Mouse (Mus musculus) thymus, postnatal 25 days (tissue): ENCODE data around the gene Mrps34.

ENCODE experiments used
- DNase-seq: peaks from one replicate; pipeline ENCODE4 v3.0.0; 2022

The Mrps34 gene

DNA sequence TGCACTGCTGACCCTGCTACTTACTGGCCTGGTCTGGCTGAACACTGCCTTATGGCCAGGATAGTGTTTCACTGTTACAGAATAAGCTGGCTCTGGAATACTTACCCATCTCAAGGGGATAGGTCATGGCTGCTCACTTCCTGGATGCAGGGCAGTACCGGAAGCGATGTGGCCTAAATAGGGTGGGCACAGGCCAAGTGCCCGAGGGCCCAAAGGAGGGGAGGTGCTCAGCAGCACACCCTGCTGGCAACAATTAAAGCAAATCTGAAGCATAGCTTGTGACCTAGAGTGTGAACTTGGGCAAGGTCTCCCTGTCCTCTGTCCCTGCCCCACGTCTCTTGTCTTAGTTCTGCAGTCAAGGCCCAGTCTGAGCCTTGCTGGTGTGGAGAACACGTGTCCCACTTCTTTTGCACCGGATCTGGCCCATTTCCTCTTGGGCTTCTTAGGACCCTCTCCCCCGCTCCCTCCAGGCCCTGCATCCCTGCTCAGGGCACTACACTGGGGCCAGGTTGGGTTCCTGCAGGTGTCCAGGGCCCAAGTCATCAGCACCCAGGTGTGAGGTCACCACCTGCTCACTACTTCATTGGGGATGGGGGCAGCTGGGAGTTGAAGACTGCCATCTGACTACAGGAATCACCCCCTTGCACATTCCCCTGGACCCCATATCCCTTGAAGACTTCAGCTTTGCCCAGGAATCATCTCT is 13.0 kb upstream of the Mrps34 start:
- DNase-seq = peak; percentile 42

- DNase-seq = no peak
These were observed 10.5 kb upstream of the Mrps34 start for GRCm38 (mm10) chr17:24884391-24884790.

- DNase-seq = no peak
These were observed 9.4 kb upstream of the Mrps34 start for GRCm38 (mm10) chr17:24885356-24886133.

DNA sequence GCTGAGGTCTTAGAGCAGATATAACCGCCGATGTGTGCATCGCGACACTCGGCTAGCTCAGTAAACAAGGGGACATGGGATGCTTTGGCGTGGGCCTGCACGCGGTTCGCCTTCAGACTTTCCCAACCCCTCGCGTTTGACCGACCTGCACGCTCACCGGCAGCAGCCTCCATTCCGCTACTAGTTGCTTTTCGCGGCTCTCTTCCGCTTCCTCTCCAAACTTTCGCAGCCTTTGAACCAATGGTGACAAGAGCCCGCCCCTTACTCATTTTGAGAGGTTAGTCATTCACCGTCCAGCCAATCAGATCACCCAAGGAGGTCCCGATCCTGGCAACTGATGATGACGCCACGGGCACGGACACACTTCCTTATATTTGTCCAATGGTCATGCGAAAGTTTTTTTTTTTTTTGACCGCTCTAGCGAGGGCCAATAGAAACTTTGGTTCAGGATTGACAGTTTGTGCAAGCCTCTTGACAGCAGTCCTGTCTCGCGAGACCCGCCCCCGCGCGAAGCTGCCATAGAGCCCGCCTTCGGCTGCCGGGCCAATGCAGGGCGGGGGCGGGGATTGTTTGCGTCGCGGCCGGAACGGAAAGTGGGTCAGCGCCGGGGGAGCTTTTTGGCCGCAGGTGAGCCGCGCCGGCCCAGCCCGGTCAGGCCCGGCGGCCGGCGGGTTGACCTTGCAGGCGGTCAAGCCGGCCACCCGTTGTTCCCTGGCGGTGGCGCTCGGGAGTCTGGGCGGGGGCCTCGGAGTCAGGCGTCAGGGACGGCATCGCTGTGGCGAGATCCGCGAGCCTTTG is 8.6 kb upstream of the Mrps34 start, which contains the start of the genes Nubp2 and Spsb3:
Nubp2 (minus strand) TSS at position 216 of the 798 bp plus-strand sequence.
Spsb3 (plus strand) TSS at position 510 of the 798 bp plus-strand sequence.
- peak; percentile 96 for DNase-seq

GRCm38 (mm10) chr17:24886932-24887271 is 8.0 kb upstream of the Mrps34 start:
- no peak for DNase-seq

DNA sequence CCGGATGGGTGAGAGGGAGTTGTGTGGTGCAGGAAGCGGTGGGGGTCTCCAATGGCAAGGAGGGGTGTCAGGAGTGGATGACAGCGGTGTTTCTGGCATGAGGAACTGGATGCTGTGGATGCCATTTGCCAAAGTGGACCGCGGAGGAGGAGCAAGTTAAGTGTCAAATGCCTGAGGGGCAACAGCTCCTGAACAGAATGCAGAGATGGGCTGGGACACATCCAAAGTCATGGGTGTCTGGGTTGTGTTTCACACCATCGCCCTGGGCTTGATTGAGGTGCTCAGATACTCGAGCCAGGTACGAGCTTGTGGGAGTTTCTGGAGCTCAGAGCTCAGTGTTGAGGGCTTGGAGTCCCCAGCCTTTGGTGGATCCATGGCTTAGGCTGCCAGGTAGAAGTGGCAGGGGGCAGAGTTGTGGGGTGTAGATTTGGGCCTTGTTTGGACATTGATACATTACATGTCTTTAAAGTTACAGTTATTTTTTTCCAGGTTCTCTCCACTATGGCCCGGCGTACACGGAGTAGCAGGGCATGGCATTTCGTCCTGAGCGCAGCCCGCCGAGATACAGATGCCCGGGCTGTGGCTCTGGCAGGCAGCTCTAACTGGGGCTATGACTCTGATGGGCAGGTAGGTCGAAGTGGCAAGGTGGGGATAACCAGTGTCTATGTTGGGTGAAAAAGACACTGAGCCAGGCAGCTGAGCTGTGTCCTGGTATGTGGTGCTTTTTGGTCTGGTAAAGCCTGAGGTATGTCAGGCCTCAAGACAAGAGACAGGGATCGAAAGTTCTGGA is 7.4 kb upstream of the Mrps34 start:
- no peak for DNase-seq

- DNase-seq = no peak
These were observed 6.1 kb upstream of the Mrps34 start for GRCm38 (mm10) chr17:24888862-24889261.

- no peak for DNase-seq
These were observed 4.5 kb upstream of the Mrps34 start for GRCm38 (mm10) chr17:24890151-24891092.

- no peak for DNase-seq
These were observed 3.6 kb upstream of the Mrps34 start for GRCm38 (mm10) chr17:24891321-24891720.

DNA sequence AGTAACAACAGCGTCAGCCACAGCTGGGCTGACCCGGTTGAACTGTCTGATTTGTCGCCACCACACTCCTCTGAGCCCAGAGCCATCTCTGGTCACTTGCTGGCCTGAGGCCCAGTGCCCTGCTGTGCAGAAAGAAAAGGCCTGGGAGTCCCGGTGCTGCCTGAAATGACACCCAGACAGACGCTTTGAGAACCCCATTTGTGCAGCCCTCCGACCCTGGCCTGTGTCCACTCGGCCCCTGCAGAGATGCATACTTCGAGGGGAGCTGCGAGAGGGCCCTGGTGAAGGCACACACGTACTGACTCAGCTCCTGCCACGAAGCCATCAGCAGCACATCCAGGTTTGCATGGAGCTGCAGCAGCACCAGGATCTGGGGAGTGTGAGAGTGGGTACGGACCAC is 2.1 kb upstream of the Mrps34 start:
- DNase-seq = no peak

DNA sequence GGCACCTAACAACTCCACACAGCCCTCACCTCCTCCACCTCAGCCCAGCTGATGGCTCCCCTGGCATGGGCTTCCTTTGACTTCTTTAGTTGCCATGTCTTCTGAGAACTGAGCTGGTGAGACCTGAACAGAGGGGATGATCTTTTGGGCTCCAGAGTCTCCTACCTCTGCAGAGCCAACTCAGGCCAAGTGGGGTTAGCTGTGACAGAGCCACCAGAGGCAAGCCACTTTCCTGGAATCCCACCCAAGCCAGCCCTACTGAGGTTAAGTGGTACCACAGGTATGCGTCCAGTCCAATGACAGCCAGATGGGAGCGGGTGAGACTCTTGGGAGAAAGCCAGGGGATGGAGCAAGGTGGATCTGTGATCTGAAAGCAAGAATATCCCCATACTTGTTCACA is 1.6 kb upstream of the Mrps34 start:
- no peak for DNase-seq

DNA sequence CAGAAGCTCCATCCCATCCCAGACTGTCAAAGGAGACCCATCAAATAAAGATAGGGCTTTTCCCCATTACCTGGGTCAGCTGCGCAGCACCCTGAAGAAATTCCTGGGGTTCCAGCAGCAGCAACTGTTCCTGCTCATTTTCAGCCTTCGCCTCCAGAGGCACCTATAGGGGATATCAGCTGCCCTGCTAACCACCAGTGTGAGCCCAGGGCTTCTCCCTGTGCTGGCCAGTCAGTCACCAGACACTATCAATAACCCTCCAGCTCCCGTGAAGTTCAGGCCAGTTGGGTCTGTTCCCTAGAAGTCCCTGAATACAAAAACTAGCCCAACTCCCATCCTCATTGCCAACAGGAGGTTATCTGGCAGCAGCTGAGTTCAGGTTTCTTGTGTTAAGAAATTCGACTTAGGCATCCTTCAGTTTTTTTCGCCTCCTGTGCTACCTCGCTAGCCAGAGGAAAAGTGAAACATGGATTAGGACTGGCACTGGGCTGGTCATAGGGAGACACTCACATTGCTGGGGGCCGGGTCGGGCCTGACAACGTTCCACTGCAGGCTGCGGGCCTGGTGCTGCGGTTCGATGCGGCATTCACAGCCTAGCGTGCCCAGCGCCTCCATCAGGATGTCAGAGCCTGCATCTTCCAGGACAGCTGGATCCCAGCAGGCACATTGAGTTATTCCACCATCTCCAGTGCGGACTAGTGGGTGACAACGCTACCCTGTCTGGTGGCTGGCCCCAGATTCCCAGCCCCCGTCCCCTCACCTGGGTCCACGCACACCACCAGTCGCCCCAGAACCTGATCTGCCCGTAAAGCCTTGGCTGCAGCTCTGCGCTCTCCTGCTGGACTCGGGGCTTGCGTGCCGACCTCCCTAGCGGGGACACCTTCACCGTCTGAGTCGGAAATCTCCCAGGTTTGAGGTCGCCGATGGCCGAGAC is 588 bp upstream of the Mrps34 start:
- no peak for DNase-seq

GRCm38 (mm10) chr17:24895571-24896240 is 790 bp downstream of the Mrps34 start:
- DNase-seq = no peak

GRCm38 (mm10) chr17:24896241-24896992 is 1.5 kb downstream of the Mrps34 start, which contains the start of gene Nme3:
Gene Nme3, plus strand, starts transcription at chr17:24896500.
- DNase-seq = peak; percentile 74

GRCm38 (mm10) chr17:24896993-24897269 is 2.0 kb downstream of the Mrps34 start:
- DNase-seq = no peak

GRCm38 (mm10) chr17:24897600-24897999 is 2.7 kb downstream of the Mrps34 start:
- DNase-seq = no peak

GRCm38 (mm10) chr17:24898041-24898854 is 3.3 kb downstream of the Mrps34 start:
- DNase-seq = no peak

DNA sequence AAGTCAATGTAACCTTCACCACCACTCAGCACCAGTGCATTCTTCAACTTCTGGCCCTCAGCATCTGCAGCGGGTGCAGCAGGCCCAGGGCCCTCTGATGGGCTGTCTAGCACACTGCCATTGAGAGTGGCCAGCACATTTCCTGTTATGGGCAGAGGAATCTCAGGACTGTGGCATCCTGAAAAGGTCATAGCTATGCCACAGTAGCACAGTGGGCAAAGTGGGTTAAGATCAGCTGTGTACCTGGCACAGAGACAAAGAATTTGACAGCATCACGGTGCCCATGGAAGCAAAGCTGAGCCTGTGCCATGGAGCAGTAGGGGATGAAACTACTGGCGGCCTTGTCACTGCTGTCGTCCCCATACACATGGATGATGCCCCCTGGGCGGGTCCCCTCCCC is 4.2 kb downstream of the Mrps34 start:
- no peak for DNase-seq
